Mouse (Mus musculus) ES-E14 (cell line): ENCODE measurements at regions not wholly inside any gene's neighbourhood (a gene's known extent, or its start where the extent isn't known, plus 50 kb on each side); places are given as distances from the start of the nearest gene placed in this dataset.

Experiments used
- CHD2 ChIP-seq: IDR thresholded peaks from 2 replicates; pipeline ENCODE4 v1.6.1; 2014; ENCODE audit warnings: mild to moderate bottlenecking, low read depth, low read length, inconsistent platforms
- ZC3H11A ChIP-seq: IDR thresholded peaks from 2 replicates; pipeline ENCODE4 v1.6.1; 2012; ENCODE audit warnings: low read depth, mild to moderate bottlenecking, inconsistent platforms, low read length, borderline replicate concordance

GRCm38 (mm10) chr4:95160912-95161669, 109.1 kb upstream of the Jun start:
- TF ChIP-seq CHD2 = no peak
- TF ChIP-seq ZC3H11A = no peak
